Mouse (Mus musculus): ENCODE results near the gene Brca1.
"Not testable (repeated sequence)": the region's sequence is repeated elsewhere in the genome, so short reads cannot be mapped to it uniquely, and the experiment has no call there.

Brca1 gene

DNA sequence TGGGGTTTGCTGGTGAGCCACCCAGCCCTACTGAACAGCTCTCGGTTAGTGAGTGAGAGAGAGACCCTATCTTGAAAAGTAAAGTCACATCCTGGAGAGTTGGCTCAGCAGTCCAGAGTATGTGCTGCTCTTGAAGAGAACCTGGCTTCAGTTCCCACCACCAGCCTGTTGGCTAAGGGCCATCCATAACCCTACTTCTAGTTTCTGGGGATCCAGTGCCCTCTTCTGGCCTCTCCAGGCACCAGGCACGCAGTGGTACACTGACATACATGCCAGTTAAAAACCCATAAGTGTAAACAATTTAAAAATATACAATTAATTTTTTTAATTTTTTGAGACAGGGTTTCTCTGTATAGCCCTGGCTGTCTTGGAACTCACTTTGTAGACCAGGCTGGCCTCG lies 101.4 kb downstream of the Brca1 start:
- in situ Hi-C loops (cut with MboI, MseI): no loop called here

GRCm38 (mm10) chr11:101449596-101449995 lies 102.2 kb downstream of the Brca1 start:
- in situ Hi-C loops (cut with MboI, MseI): not testable (repeated sequence)

DNA sequence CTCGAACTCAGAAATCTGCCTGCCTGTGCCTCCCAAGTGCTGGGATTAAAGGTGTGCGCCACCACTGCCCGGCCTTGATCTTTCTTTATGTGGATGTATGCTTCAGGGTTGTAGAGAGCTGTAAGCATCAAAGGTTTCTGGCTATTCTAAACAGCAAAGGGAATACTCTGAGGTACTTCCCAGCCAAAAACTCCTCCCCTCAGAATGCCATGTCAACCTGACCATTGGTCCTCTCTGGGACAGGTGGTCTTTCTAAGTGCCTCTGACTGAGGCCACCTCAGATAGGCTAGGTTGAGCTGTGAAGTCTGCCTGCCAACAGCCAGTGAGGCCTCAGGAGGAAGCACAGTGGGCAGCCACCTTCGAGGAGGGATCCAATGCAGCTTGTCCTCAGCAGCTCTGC lies 102.9 kb downstream of the Brca1 start:
- in situ Hi-C loops (cut with MboI, MseI): no loop called here

- in situ Hi-C loops (cut with MboI, MseI): no loop called here
These were observed 103.4 kb downstream of the Brca1 start, which contains the start of gene Ifi35 for GRCm38 (mm10) chr11:101448274-101448746. TSS of gene Ifi35 (plus strand) at chr11:101448407.

GRCm38 (mm10) chr11:101447786-101448185 lies 104.0 kb downstream of the Brca1 start:
- in situ Hi-C loops (cut with MboI, MseI): no loop called here

DNA sequence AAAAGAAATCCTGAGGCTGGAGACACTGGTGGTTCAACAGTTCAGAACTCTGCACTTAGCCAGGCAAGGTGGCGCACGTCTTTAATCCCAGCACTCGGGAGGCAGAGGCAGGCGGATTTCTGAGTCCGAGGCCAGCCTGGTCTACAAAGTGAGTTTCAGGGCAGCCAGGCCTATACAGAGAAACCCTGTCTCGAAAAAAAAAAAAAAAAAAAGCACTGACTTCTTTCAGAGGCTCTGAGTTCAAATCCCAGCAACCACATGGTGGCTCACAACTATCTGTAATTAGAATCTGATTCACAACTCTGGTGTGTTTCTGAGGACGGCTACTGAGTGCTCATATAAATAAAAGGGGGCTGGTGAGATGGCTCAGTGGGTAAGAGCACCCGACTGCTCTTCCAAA lies 104.9 kb downstream of the Brca1 start:
- in situ Hi-C loops (cut with MboI, MseI): not testable (repeated sequence)

DNA sequence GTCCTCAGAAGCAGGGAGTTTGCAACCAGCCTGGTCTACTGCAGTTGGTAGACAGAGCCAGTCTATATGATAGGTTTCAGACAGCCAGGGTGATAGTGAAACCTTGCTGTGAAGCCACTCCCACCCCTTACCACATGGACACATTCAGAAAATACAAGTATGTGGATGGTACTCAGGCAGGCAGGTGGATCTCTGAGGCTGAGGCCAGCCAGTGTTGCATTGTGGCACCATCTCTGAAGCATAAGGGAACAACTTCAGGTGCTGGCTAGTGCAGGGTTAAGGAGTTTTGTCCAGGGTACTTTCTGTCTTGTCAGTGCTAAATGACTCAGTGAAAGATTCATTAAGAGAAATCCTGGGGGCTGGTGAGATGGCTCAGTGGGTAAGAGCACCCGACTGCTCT lies 105.4 kb downstream of the Brca1 start:
- in situ Hi-C loops (cut with MboI, MseI): no loop called here

- in situ Hi-C loops (cut with MboI, MseI): no loop called here
These were observed 109.0 kb downstream of the Brca1 start for GRCm38 (mm10) chr11:101442760-101443159.

GRCm38 (mm10) chr11:101442127-101442693 lies 109.5 kb downstream of the Brca1 start, which contains the start of gene Rpl27:
TSS of gene Rpl27 (plus strand) at chr11:101442298.
- in situ Hi-C loops (cut with MboI, MseI): no loop called here

GRCm38 (mm10) chr11:101441450-101442126 lies 110.2 kb downstream of the Brca1 start:
- in situ Hi-C loops (cut with MboI, MseI): not testable (repeated sequence)

All from T-helper 1 cell (primary cell).